Mouse (Mus musculus) adrenal gland, postnatal 4 days (tissue): ENCODE results near the gene Cntn6. TPM values are rescaled to one million over a fixed set of nuclear protein-coding genes. Genes with fewer than 3 reads are reported as not detected.

Source experiments
- DNase-seq, 2 experiments: peaks; one replicate each; pipeline ENCODE4 v3.0.0; 2021 to 2022; ENCODE audit warnings: low spot score in 2 of 2, mixed read lengths in 2 of 2
- long read RNA-seq, 2 experiments: library from polyadenylated mRNA; stranded (forward); transcript quantifications; one replicate each; pipeline ENCODE4 v2.0.0; 2021
- total RNA-seq, 2 experiments: library from RNA; stranded (reverse); gene quantifications; 2 replicates each; pipeline ENCODE4 v1.2.3; 2021

Cntn6 gene
- under 1 TPM; 0.22 to 0.23 TPM for total RNA-seq
- long read RNA-seq, experiment 1, result 0 reads
- long read RNA-seq, experiment 2, result 0 reads

DNA sequence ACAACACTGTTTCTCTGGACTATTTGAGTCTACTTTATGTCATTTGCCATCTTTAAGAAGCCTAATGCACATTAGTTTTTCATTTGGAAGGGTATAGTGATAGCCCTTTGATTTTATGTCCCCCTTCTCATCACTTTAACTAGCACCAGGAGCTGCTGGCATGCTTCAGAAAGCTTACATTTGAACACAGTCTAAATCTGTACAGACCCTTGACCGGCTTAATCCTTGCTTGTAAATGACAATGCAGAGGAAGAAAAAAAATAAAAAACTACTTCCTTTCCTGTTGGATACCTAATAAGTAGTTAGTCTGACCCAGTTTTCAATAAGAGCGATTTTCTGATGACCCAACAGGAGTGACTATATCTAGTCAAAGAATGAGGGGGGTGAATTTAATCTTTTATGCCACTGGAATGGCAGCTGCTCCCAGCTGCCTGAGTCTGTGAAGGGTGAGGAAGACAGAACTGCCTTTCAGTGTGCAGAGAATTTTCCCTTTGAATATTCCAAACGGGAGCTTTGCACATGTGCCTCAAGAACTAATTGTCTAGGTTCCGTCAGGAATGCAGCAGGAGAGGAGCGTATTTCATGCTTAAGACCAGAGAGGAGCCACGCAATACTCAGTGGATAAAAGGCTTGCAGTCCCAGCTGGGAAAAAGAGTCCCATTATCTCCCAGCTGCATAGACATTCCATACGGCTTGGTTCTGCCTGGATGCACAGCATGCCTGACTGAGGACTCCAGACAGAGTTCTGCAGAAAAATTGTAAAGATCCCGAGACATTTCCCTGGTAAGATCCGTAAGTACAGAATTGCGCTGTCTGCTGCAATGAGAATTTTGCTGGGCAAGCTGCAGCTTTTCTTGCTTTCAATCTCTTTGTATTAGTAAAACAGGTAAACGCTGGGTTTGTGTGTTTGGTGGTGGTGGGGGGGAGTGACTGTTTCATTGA is at the start of gene Cntn6:
TSS of gene Cntn6 (plus strand) at position 301 of the 942 bp plus-strand sequence.
- DNase-seq, result no peak

- DNase-seq, result no peak
These were observed 48.9 kb upstream of the Cntn6 start for GRCm38 (mm10) chr6:104443731-104444130.

- no peak for DNase-seq
These were observed 21.9 kb upstream of the Cntn6 start for GRCm38 (mm10) chr6:104470706-104471105.

DNA sequence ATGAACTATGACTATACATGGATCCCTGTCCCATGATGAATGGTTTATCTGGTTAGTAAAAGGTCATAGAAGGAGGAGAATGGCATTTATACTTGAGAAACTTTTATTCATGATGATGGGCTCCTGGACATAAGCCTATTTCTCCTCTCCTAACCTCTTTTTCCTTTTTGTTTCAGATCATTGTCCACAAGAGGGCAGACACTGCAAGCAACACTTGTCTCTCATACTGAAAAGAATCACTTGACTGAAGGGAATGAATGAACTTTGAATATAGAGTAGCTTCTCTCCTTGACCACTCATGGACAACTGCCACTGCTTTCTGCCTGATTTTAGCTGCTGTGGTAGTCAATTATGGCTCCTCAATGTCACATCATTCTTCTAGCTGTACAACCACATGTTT is 13.3 kb upstream of the Cntn6 start:
- DNase-seq, result no peak

DNA sequence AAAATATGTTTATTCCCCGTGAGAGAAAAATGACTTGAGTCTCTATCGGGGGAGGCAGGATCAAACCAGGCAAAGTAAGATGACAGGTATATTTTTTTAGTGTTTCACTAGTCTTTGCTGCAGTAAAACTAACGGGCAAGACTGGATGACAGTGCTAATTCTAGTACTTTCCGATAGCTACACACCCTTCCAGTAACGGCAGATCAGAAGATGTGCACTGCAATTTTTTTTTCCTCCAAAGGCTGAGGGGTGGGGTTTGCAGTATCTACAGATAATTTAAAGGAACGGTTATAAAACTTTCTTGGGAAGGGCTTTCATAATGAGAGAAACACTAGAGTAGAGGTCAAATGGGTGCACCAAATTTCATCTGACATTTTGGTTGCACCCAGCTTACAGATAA is 869 bp downstream of the Cntn6 start:
- no peak for DNase-seq

DNA sequence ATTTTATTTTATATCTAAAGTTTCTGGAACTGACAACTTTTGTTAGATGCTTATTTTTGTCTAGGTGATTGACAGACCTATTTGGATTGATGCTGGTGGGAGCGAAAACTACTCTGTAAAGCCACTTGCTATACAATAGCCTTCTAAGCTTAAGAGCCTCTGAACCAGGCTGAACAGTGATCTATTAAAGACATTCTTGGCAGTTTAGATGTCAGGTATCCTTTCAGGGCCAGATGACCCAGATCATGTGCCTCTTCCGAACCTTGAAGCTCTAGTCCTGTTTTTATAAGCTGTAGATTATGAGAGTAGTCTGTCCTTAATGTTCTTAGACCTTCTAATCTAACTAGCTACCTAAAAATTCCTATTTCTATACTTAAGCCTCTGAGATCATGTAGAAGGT is 3.2 kb downstream of the Cntn6 start:
- no peak for DNase-seq

DNA sequence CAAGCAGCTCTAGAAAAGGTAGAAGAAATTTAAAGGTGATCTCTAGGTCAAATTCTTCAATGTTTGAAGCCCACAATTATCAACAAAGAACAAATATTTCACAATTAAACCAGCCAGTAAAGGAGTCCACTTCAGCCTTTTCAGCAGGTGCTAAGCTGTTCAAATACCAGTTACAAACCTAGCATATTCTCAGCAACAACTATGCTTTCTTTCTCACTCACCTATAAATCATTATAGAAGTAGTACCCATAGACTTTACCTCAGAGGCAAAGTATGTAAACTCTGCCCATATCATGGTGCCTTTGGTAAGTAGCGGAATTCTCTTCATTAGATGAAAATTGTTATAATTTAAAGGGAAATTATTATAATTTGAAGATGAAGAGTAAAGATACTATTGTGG is 71.4 kb downstream of the Cntn6 start:
- no peak for DNase-seq

- no peak for DNase-seq
These were observed 77.0 kb downstream of the Cntn6 start for GRCm38 (mm10) chr6:104569564-104569963.

DNA sequence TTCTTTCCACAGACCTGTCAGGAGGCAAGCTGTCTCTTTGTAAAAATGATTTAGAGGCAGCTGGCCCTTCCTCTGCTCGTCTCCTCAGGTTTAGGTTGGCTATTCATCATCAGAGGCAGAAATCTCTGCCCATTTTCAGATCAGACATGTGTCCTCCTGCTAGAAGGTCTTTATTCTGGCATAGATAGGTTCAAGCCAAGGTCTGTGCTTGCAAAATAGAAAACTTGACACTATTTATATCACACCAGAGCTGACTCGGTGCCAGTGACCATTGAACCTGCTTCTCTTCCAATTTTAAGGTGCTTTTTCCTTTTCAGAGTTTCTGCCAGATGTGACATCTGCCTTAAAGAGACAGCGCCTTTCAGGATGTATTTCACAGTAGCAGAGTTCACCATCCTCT is 95.4 kb downstream of the Cntn6 start:
- no peak for DNase-seq

DNA sequence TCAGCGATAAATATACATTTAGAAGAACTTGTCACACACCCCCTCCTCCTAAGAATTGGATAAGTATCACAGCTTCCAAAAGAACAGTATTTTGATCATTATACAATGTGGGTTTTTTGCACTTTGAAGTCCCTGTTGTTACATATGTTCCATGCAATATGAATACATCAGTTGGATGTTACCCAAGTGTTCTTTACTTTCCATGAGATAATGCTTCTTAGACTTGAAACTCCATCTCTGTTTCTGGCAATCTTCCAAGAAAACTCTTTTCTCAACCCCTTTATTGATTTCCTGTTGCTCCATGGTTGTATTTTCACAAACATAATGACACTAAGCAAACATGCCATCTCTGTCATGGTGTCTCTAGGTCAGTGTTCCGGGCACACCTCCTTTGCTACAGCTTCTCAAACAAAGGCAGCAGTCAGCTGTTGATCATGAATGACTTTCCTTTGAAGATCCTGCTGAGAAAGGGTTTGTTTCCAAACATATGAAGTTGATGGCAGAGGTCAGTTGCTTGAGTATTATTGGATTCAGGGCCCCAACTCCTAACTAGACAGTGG is 108.3 kb downstream of the Cntn6 start:
- DNase-seq, result no peak

GRCm38 (mm10) chr6:104602894-104603293 is 110.3 kb downstream of the Cntn6 start:
- no peak for DNase-seq

- DNase-seq, result no peak
These were observed 110.8 kb downstream of the Cntn6 start for GRCm38 (mm10) chr6:104603371-104603770.

DNA sequence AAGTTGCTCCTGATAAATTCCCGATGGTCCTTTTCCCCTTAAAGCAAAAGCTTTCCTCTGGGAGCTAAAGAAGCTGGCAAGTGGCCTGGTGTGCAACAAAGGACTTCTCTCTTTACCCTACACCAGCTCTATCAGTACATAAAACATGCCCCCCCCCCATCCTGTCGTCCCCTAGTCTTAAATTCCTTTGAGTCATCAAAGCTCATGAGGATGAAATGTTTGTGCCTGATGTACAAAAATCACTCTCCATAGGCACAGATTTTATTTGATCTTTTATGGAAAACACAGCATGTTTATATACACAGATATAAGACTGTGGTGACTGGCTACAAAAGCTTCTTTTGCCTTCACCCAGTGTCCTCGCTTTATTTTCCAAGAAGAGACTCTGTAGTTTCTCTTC is 112.6 kb downstream of the Cntn6 start:
- DNase-seq, result no peak

- no peak for DNase-seq
These were observed 160.9 kb downstream of the Cntn6 start for GRCm38 (mm10) chr6:104653518-104653917.

DNA sequence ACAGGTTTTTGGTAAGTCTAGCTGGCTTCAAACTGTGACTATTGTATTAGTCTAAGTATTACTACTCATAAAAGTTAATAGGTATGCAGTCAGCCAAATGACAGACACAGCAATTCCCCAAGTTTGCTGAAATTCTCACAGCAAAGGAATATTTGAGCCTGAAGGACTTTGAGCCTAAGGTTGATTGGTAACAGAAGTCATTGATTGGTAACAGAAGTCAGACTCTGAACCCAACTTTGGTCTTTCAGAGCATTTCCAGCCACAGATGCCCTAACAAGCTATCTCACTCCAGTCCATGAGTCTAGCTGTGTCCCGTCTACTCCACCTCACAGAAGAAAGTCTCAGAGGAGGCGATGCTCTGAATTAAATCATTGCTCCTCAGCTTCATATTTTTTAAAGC is 176.1 kb downstream of the Cntn6 start:
- DNase-seq, result no peak

GRCm38 (mm10) chr6:104674249-104674648 is 181.7 kb downstream of the Cntn6 start:
- no peak for DNase-seq

- DNase-seq, result no peak
These were observed 187.4 kb downstream of the Cntn6 start for GRCm38 (mm10) chr6:104679809-104680495.

DNA sequence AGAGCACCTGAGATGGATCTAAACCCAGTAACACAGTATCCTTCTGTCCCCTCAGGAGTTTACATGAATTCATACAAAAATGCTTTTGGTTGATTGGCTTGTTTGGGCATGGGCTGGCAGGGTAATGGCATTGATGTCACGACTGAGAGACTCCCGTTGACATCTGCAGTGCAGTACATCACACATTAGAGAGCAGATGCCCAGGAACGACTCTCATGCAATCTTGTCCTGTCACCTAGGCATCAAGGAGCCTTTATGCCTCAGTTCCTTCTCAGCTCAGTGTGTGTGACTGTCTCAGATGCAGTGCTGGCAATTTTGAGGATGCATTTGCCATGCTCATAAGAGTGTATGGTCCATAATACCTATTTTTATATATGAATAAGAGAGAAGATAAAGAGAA is 195.4 kb downstream of the Cntn6 start:
- no peak for DNase-seq

GRCm38 (mm10) chr6:104688439-104689125 is 196.0 kb downstream of the Cntn6 start:
- no peak for DNase-seq

DNA sequence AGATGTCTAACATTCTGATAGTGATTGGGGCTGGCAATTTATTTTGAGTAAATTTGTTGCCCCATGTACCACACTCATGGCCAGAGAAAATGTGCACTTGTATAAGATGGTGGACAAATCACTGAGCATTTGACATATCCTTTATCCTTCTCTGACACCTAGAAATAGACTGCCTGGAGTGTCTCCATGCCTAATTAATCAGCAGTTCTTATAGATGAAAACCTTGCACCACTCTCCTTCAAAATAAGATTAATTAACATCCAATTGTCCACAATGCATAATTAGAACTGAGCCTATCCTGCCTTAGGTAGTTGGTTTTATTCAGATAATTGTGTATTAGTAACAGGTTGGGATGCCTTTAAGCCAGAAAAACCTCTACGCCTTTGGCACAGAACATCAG is 236.0 kb downstream of the Cntn6 start:
- DNase-seq, result no peak

DNA sequence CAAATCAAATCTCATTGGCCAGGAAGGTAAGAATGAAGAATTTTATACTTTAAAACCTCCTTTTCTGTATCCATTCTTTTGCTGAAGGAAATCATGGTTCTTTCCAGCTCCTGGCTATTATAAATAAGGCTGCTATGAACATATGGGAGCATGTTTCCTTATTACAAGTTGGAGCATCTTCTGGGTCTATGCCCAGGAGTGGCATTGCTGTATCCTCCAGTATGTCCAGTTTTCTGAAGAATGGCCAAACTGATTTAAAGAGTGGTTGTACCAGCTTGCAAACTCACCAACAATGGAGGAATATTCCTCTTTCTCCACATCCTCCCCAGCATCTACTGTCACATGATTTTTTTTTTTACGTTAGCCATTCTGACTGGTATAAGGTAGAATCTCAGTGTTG is 241.7 kb downstream of the Cntn6 start:
- no peak for DNase-seq
